Mouse (Mus musculus) spleen, adult 2 months (tissue): ENCODE data around the gene Trpd52l3.

Experiments
- CTCF ChIP-seq: fragments of 200-500 bp; IDR thresholded peaks from 2 replicates; pipeline ENCODE4 v1.5.1; 2011; ENCODE audit warnings: mild to moderate bottlenecking, inconsistent platforms; ENCODE audit not compliant: insufficient read depth, insufficient read length, insufficient replicate concordance; ENCODE audit errors: extremely low read depth
- POLR2A ChIP-seq: fragments of 200-500 bp; IDR thresholded peaks from 2 replicates; pipeline ENCODE4 v1.6.1; 2011; ENCODE audit warnings: low read depth, low read length, inconsistent platforms

DNA sequence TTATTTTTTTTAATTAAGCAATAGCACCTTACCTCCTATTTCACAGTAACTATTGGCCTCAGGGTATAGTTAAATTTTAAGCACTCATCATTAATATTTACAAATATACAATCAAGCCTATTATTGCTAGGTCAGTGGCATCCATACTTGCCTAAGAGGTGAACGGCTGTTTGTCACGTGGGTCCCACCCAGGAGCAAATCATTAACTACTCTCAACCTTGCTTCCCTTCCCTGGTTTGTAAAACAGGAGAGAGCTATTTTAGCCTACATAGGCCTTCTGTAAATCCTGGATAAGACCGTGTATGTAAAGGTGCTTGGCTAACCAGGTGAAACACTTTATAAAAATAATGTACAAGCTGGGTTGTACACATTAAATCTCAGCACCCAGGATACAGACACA is 35.6 kb upstream of the Trpd52l3 start:
- TF ChIP-seq CTCF: no peak
- TF ChIP-seq POLR2A: no peak
